Mouse (Mus musculus): Measurements from ENCODE around the gene Mark3. TPM values are rescaled to one million over a fixed set of nuclear protein-coding genes. Genes with fewer than 3 reads are reported as not detected.

Gene Mark3
- polyA plus RNA-seq (2016; fragmentation: Nextera tagmentation; extraction: Ambion mirVana), result 32.9 and 35.2 TPM in 2 replicates

- peaks cover 19% of the 10 kb centered on the region for H3K27me3 ChIP-seq (replicated peaks)
- peak within 1 kb of the TSS; percentile 86 for H3K4me2 ChIP-seq
- peak within 1 kb of the TSS; percentile 95 for H3K4me3 ChIP-seq
- peak; percentile 96 for ATAC-seq
- under 1% methylated on average over 63 of the region's 75 CpGs for WGBS (ENCODE audit: insufficient replicate concordance)
- H3K4me1 ChIP-seq, result peaks cover 40% of the 10 kb centered on the region
- H3K9ac ChIP-seq, result peak within 1 kb of the TSS; percentile 99
- peak within 1 kb of the TSS; percentile 94 for H3K27ac ChIP-seq
- no peaks in the 10 kb centered on the region for H3K9me3 ChIP-seq (replicated peaks)
- no peaks in the 10 kb centered on the region; the same call in 1 of the 2 replicates for H3K36me3 ChIP-seq
Measured at GRCm38 (mm10) chr12:111574074-111574886, at the start of gene Mark3. Gene Mark3 (plus strand): TSS chr12:111574523.

GRCm38 (mm10) chr12:111524883-111525282 lies 49.4 kb upstream of the Mark3 start:
- Histone ChIP-seq H3K9me3 (replicated peaks) (peaks cover 8% of the 10 kb centered on the region), H3K36me3 (no peaks in the 10 kb centered on the region), H3K27me3 (replicated peaks) (peaks cover 67% of the 10 kb centered on the region), H3K4me3 (no peak overlapping the region), H3K9ac (no peak overlapping the region), H3K4me1 (peaks cover 1% of the 10 kb centered on the region), H3K4me2 (no peak overlapping the region), H3K27ac (no peak overlapping the region)
- 54% methylated on average over 3 of the region's 3 CpGs for WGBS (ENCODE audit: insufficient replicate concordance)
- ATAC-seq, result no peak

- WGBS (ENCODE audit: insufficient replicate concordance), result 52% methylated on average over 8 of the region's 8 CpGs
- peaks cover 80% of the 10 kb centered on the region for H3K27me3 ChIP-seq (replicated peaks)
- no peak overlapping the region for H3K4me2 ChIP-seq
- no peak overlapping the region for H3K4me3 ChIP-seq
- H3K9ac ChIP-seq, result no peak overlapping the region
- H3K36me3 ChIP-seq, result no peaks in the 10 kb centered on the region
- ATAC-seq, result no peak
- no peaks in the 10 kb centered on the region for H3K4me1 ChIP-seq
- no peaks in the 10 kb centered on the region for H3K9me3 ChIP-seq (replicated peaks)
- no peak overlapping the region for H3K27ac ChIP-seq
Measured at GRCm38 (mm10) chr12:111527643-111528281, 46.6 kb upstream of the Mark3 start.

- WGBS (ENCODE audit: insufficient replicate concordance), result 25% methylated on average over 8 of the region's 8 CpGs
- H3K4me3 ChIP-seq, result no peak overlapping the region
- no peak overlapping the region for H3K27ac ChIP-seq
- ATAC-seq, result no peak
- peaks cover 82% of the 10 kb centered on the region for H3K27me3 ChIP-seq (replicated peaks)
- no peak overlapping the region for H3K9ac ChIP-seq
- H3K4me1 ChIP-seq, result no peaks in the 10 kb centered on the region
- H3K9me3 ChIP-seq (replicated peaks), result no peaks in the 10 kb centered on the region
- H3K36me3 ChIP-seq, result no peaks in the 10 kb centered on the region
- H3K4me2 ChIP-seq, result no peak overlapping the region
Measured at GRCm38 (mm10) chr12:111529192-111529591, 45.1 kb upstream of the Mark3 start.

- no peak for ATAC-seq
- Histone ChIP-seq H3K9ac (no peak overlapping the region), H3K36me3 (no peaks in the 10 kb centered on the region), H3K4me3 (no peak overlapping the region), H3K27me3 (replicated peaks) (peaks cover 56% of the 10 kb centered on the region), H3K4me2 (no peak overlapping the region), H3K27ac (no peak overlapping the region), H3K4me1 (peaks cover 29% of the 10 kb centered on the region), H3K9me3 (replicated peaks) (no peaks in the 10 kb centered on the region)
- 54% methylated on average over 11 of the region's 11 CpGs for WGBS (ENCODE audit: insufficient replicate concordance)
Measured at GRCm38 (mm10) chr12:111533096-111533794, 41.1 kb upstream of the Mark3 start.

GRCm38 (mm10) chr12:111535281-111535680 lies 39.0 kb upstream of the Mark3 start:
- Histone ChIP-seq H3K36me3 (peaks cover 17% of the 10 kb centered on the region), H3K4me1 (peaks cover 42% of the 10 kb centered on the region)

GRCm38 (mm10) chr12:111535762-111536161 lies 38.6 kb upstream of the Mark3 start:
- H3K36me3 ChIP-seq, result peaks cover 22% of the 10 kb centered on the region
- H3K4me2 ChIP-seq, result peak overlapping the region; percentile 49
- H3K9me3 ChIP-seq (replicated peaks), result no peaks in the 10 kb centered on the region
- no peak for ATAC-seq
- H3K27me3 ChIP-seq (replicated peaks), result peaks cover 34% of the 10 kb centered on the region
- H3K4me1 ChIP-seq, result peaks cover 47% of the 10 kb centered on the region
- H3K9ac ChIP-seq, result peak overlapping the region; percentile 39
- H3K4me3 ChIP-seq, result no peak overlapping the region
- H3K27ac ChIP-seq, result peak overlapping the region; percentile 82
- 47% methylated on average over 5 of the region's 5 CpGs for WGBS (ENCODE audit: insufficient replicate concordance)

More at GRCm38 (mm10) chr12:111535281-111535680, 39.0 kb upstream of the Mark3 start:
- H3K4me3 ChIP-seq, result no peak overlapping the region
- H3K9ac ChIP-seq, result peak overlapping the region; percentile 39; the same call in 1 of the 2 replicates
- H3K27ac ChIP-seq, result peak overlapping the region; percentile 82
- 16% methylated on average over 6 of the region's 6 CpGs for WGBS (ENCODE audit: insufficient replicate concordance)
- H3K9me3 ChIP-seq (replicated peaks), result no peaks in the 10 kb centered on the region
- peak overlapping the region; percentile 49 for H3K4me2 ChIP-seq
- ATAC-seq, result peak; percentile 63
- H3K27me3 ChIP-seq (replicated peaks), result peaks cover 38% of the 10 kb centered on the region

GRCm38 (mm10) chr12:111536746-111537145 lies 37.6 kb upstream of the Mark3 start:
- WGBS (ENCODE audit: insufficient replicate concordance), result 47% methylated on average over 4 of the region's 4 CpGs
- Histone ChIP-seq H3K9ac (peak overlapping the region; percentile 98), H3K27me3 (replicated peaks) (peaks cover 25% of the 10 kb centered on the region), H3K27ac (peak overlapping the region; percentile 99), H3K9me3 (replicated peaks) (no peaks in the 10 kb centered on the region), H3K36me3 (peaks cover 32% of the 10 kb centered on the region), H3K4me3 (peak overlapping the region; percentile 100), H3K4me1 (peaks cover 57% of the 10 kb centered on the region), H3K4me2 (peak overlapping the region; percentile 73)
- no peak for ATAC-seq

- Histone ChIP-seq H3K4me1 (peaks cover 61% of the 10 kb centered on the region), H3K9me3 (replicated peaks) (no peaks in the 10 kb centered on the region), H3K4me2 (peak overlapping the region; percentile 73), H3K27me3 (replicated peaks) (peaks cover 25% of the 10 kb centered on the region), H3K36me3 (peaks cover 38% of the 10 kb centered on the region), H3K9ac (peak overlapping the region; percentile 98), H3K4me3 (peak overlapping the region; percentile 100), H3K27ac (peak overlapping the region; percentile 99)
- WGBS (ENCODE audit: insufficient replicate concordance), result 0% methylated on average over 22 of the region's 22 CpGs
- peak; percentile 33 for ATAC-seq
Measured at GRCm38 (mm10) chr12:111537341-111537740, 37.0 kb upstream of the Mark3 start.

GRCm38 (mm10) chr12:111537796-111538291 lies 36.5 kb upstream of the Mark3 start, which contains the start of gene Eif5:
Gene Eif5 (plus strand): TSS chr12:111538016.
- H3K4me3 ChIP-seq, result peak within 1 kb of the TSS; percentile 100
- peak within 1 kb of the TSS; percentile 87 for H3K4me2 ChIP-seq
- H3K27ac ChIP-seq, result peak within 1 kb of the TSS; percentile 99
- H3K4me1 ChIP-seq, result peaks cover 63% of the 10 kb centered on the region
- peaks cover 21% of the 10 kb centered on the region for H3K27me3 ChIP-seq (replicated peaks)
- no peaks in the 10 kb centered on the region for H3K9me3 ChIP-seq (replicated peaks)
- H3K9ac ChIP-seq, result peak within 1 kb of the TSS; percentile 100
- peak; percentile 93 for ATAC-seq
- 1% methylated on average over 42 of the region's 47 CpGs for WGBS (ENCODE audit: insufficient replicate concordance)
- peaks cover 43% of the 10 kb centered on the region for H3K36me3 ChIP-seq

GRCm38 (mm10) chr12:111538292-111539040 lies 35.9 kb upstream of the Mark3 start:
- Histone ChIP-seq H3K27me3 (replicated peaks) (peaks cover 15% of the 10 kb centered on the region), H3K4me1 (peaks cover 65% of the 10 kb centered on the region), H3K9me3 (replicated peaks) (no peaks in the 10 kb centered on the region), H3K9ac (peak overlapping the region; percentile 100), H3K27ac (peak overlapping the region; percentile 99), H3K4me2 (peak overlapping the region; percentile 87), H3K36me3 (peaks cover 49% of the 10 kb centered on the region), H3K4me3 (peak overlapping the region; percentile 100)
- under 1% methylated on average over 77 of the region's 111 CpGs for WGBS (ENCODE audit: insufficient replicate concordance)
- ATAC-seq, result peak; percentile 50

Measured in liver, embryonic 12.5 days (tissue).